Mouse (Mus musculus) neural tube, embryonic 11.5 days (tissue): ENCODE measurements around the gene Pwp1. TPM values are rescaled to one million over a fixed set of nuclear protein-coding genes. Genes with fewer than 3 reads are reported as not detected.

Experiments
- ATAC-seq: fragments of 200-750 bp; cut with Nextera tagmentation; 2 replicates; pipeline ENCODE4 v1.8.0; 2017; ENCODE audit warnings: moderate number of reproducible peaks, mild to moderate bottlenecking, moderate TSS enrichment, moderate library complexity; ENCODE audit not compliant: insufficient read depth, low FRiP score, low TSS enrichment
- DNase-seq: peaks from one replicate; pipeline ENCODE4 v3.0.0-alpha.2; 2015; ENCODE audit warnings: low spot score
- H3K27ac ChIP-seq: fragments of 300-500 bp; sonication (generic); 2 replicates; pipeline ENCODE4 v1.5.1; 2014; ENCODE audit warnings: low read depth, mild to moderate bottlenecking, low read length
- H3K27me3 ChIP-seq: fragments of 300-500 bp; sonication (generic); 2 replicates; pipeline ENCODE4 v1.6.1; 2014; ENCODE audit warnings: mild to moderate bottlenecking, low read length, mixed read lengths; ENCODE audit not compliant: control insufficient read depth, insufficient read depth
- H3K36me3 ChIP-seq: fragments of 300-500 bp; sonication (generic); 2 replicates; pipeline ENCODE4 v1.6.1; 2014; ENCODE audit warnings: mild to moderate bottlenecking, low read length, moderate library complexity, mixed read lengths; ENCODE audit not compliant: control insufficient read depth, insufficient read depth
- H3K4me1 ChIP-seq: fragments of 300-500 bp; sonication (generic); 2 replicates; pipeline ENCODE4 v1.6.1; 2014; ENCODE audit warnings: low read length, mixed read lengths; ENCODE audit not compliant: control insufficient read depth, insufficient read depth
- H3K4me2 ChIP-seq: fragments of 300-500 bp; sonication (generic); 2 replicates; pipeline ENCODE4 v1.6.1; 2014; ENCODE audit warnings: low read depth, mild to moderate bottlenecking, moderate library complexity
- H3K4me3 ChIP-seq: fragments of 300-500 bp; sonication (generic); 2 replicates; pipeline ENCODE4 v1.5.1; 2014; ENCODE audit warnings: low read depth, low read length
- H3K9ac ChIP-seq: fragments of 300-500 bp; sonication (generic); 2 replicates; pipeline ENCODE4 v1.6.1; 2014; ENCODE audit warnings: mild to moderate bottlenecking, low read length
- H3K9me3 ChIP-seq: fragments of 300-500 bp; sonication (generic); 2 replicates; pipeline ENCODE4 v1.6.1; 2016; ENCODE audit warnings: low read length; ENCODE audit not compliant: control insufficient read depth
- WGBS: fragments of 180-500 bp; shearing (Covaris S2); extraction: QIAGEN DNeasy Blood & Tissue Kit; methylation state at CpG from one replicate; pipeline ENCODE4 v1.1.7; 2014; 5-methylcytosine and 5-hydroxymethylcytosine counted together
- polyA plus RNA-seq: library from polyadenylated mRNA; unstranded; fragments of >200 nt; fragmentation: Nextera tagmentation; extraction: Ambion mirVana; gene quantifications from 2 replicates; pipeline ENCODE4 v1.2.1, GENCODE M21; 2014

Pwp1 gene
- polyA plus RNA-seq, 1 experiment from 2014 or later: 92.1 TPM

- Histone ChIP-seq H3K27me3 (no peaks in the 10 kb centered on the region), H3K36me3 (peaks cover 11% of the 10 kb centered on the region), H3K4me3 (no peak overlapping the region), H3K9ac (no peak overlapping the region), H3K4me2 (no peak overlapping the region), H3K4me1 (peaks cover 4% of the 10 kb centered on the region; the same call in 1 of the 2 replicates), H3K27ac (no peak overlapping the region), H3K9me3 (no peaks in the 10 kb centered on the region)
- ATAC-seq (no peak), DNase-seq (no peak)
- 91% methylated on average over 5 of the region's 5 CpGs for WGBS
Measured at GRCm38 (mm10) chr10:85875812-85876211, 46.5 kb downstream of the Pwp1 start.

DNA sequence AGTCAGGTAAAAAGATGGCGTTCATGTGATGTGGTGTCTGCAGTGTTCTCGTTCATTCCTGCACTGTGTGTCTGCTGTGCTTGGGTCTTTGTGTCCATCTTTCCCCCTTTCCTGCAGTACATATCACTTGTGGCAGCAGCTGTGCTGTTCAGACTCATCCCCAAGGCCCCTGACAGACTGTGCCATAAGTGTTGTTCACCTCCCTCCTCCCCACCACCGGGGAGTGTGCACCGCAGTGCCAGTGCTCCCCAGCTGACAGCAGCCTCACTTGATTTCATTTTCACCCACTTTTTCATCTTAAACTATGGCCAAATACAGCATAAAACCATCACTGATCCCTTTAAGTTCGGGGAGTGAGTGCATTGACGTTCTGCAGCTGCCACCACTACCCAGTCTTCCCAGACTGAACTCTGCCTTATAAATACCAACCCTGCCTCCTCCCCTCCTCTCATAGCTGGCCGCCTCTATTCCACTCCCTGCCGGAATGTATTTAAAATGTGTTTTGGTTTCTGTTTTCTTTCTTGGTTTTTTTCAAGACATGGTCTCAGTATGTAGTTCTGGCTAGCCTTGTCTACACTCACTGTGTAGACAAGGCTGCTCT, 50.7 kb downstream of the Pwp1 start:
- Histone ChIP-seq H3K36me3 (peaks cover 11% of the 10 kb centered on the region), H3K27me3 (no peaks in the 10 kb centered on the region), H3K4me2 (no peak overlapping the region), H3K9me3 (no peaks in the 10 kb centered on the region), H3K4me1 (no peaks in the 10 kb centered on the region), H3K4me3 (no peak overlapping the region), H3K27ac (no peak overlapping the region), H3K9ac (no peak overlapping the region)
- ATAC-seq: no peak
- 91% methylated on average over 8 of the region's 8 CpGs for WGBS
- no peak for DNase-seq

GRCm38 (mm10) chr10:85916498-85917309, 87.4 kb downstream of the Pwp1 start, which contains the start of gene Prdm4:
TSS of gene Prdm4 (minus strand) at chr10:85917142.
- Histone ChIP-seq H3K9me3 (no peaks in the 10 kb centered on the region), H3K36me3 (peaks cover 6% of the 10 kb centered on the region), H3K27me3 (no peaks in the 10 kb centered on the region), H3K4me2 (peak within 1 kb of the TSS; percentile 77), H3K9ac (peak within 1 kb of the TSS; percentile 87), H3K27ac (peak within 1 kb of the TSS; percentile 65), H3K4me3 (peak within 1 kb of the TSS; percentile 97), H3K4me1 (peaks cover 8% of the 10 kb centered on the region; the same call in 1 of the 2 replicates)
- DNase-seq: peak; percentile 99
- WGBS: under 1% methylated on average over 72 of the region's 90 CpGs
- peak; percentile 98 for ATAC-seq

- ATAC-seq: no peak
Measured at GRCm38 (mm10) chr10:85927676-85928445, 98.6 kb downstream of the Pwp1 start, which contains the start of gene Ascl4. TSS of gene Ascl4 (plus strand) at chr10:85927681.

GRCm38 (mm10) chr10:85928499-85929207, 99.4 kb downstream of the Pwp1 start:
- peak; percentile 91 for ATAC-seq
- H3K4me1 ChIP-seq: no peaks in the 10 kb centered on the region; the same call in 1 of the 2 replicates
- H3K9ac ChIP-seq: peak overlapping the region; percentile 64
- H3K4me2 ChIP-seq: peak overlapping the region; percentile 82
- peak; percentile 87 for DNase-seq
- H3K27me3 ChIP-seq: peaks cover 5% of the 10 kb centered on the region; the same call in 1 of the 2 replicates
- no peaks in the 10 kb centered on the region for H3K9me3 ChIP-seq
- no peak overlapping the region for H3K27ac ChIP-seq
- H3K4me3 ChIP-seq: peak overlapping the region; percentile 49
- H3K36me3 ChIP-seq: no peaks in the 10 kb centered on the region
- WGBS: 2% methylated on average over 63 of the region's 63 CpGs

More at GRCm38 (mm10) chr10:85927676-85928445, 98.6 kb downstream of the Pwp1 start, which contains the start of gene Ascl4:
- Histone ChIP-seq H3K9ac (peak within 1 kb of the TSS; percentile 64), H3K4me3 (peak within 1 kb of the TSS; percentile 49), H3K9me3 (no peaks in the 10 kb centered on the region), H3K27ac (no peak within 1 kb of the TSS), H3K27me3 (peaks cover 5% of the 10 kb centered on the region; the same call in 1 of the 2 replicates), H3K36me3 (no peaks in the 10 kb centered on the region), H3K4me1 (no peaks in the 10 kb centered on the region; the same call in 1 of the 2 replicates), H3K4me2 (peak within 1 kb of the TSS; percentile 82)
- WGBS: 3% methylated on average over 23 of the region's 23 CpGs
- peak; percentile 37 for DNase-seq

- H3K27me3 ChIP-seq: peaks cover 5% of the 10 kb centered on the region; the same call in 1 of the 2 replicates
- H3K36me3 ChIP-seq: no peaks in the 10 kb centered on the region
- no peak overlapping the region for H3K27ac ChIP-seq
- DNase-seq (no peak), ATAC-seq (no peak)
- WGBS: 57% methylated on average over 11 of the region's 11 CpGs
- no peak overlapping the region for H3K4me3 ChIP-seq
- peak overlapping the region; percentile 64; the same call in 1 of the 2 replicates for H3K9ac ChIP-seq
- no peaks in the 10 kb centered on the region; the same call in 1 of the 2 replicates for H3K4me1 ChIP-seq
- no peaks in the 10 kb centered on the region for H3K9me3 ChIP-seq
- peak overlapping the region; percentile 82 for H3K4me2 ChIP-seq
Measured at GRCm38 (mm10) chr10:85929208-85929591, 99.9 kb downstream of the Pwp1 start.

GRCm38 (mm10) chr10:85929962-85930361, 100.7 kb downstream of the Pwp1 start:
- ATAC-seq: no peak
- Histone ChIP-seq H3K27ac (no peak overlapping the region), H3K4me2 (no peak overlapping the region), H3K36me3 (no peaks in the 10 kb centered on the region), H3K27me3 (peaks cover 5% of the 10 kb centered on the region; the same call in 1 of the 2 replicates), H3K9ac (no peak overlapping the region), H3K9me3 (no peaks in the 10 kb centered on the region), H3K4me1 (no peaks in the 10 kb centered on the region; the same call in 1 of the 2 replicates), H3K4me3 (no peak overlapping the region)
- DNase-seq: no peak
- WGBS: 94% methylated on average over 11 of the region's 11 CpGs
